Mouse (Mus musculus) lung, postnatal 10 days (tissue): ENCODE measurements around the gene Ppp2r3c.
"Not testable (repeated sequence)": the region's sequence is repeated elsewhere in the genome, so short reads cannot be mapped to it uniquely, and the experiment has no call there.

Experiments
- DNase-seq: peaks from one replicate; pipeline ENCODE4 v3.0.0; 2021

The Ppp2r3c gene

DNA sequence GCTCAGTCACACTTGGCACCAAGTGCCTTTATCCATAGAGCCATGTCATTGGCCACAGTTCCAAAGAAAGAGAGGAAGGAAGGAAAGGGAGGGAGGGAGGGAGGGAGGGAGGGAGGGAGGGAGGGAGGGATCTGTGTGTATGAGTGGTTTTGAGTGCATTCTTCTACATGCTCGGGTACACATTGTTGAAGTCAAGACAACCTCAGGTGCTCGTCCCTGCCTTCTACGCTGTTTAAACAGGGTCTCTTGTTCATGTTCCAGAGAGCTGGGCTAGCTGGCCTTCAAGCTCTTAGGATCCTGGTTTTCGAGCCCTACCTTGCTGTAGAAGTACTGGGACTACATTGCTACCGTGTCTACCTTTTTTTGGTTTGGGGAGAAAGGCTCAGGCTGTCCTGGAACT lies 39.4 kb downstream of the Ppp2r3c start:
- DNase-seq, result not testable (repeated sequence)

DNA sequence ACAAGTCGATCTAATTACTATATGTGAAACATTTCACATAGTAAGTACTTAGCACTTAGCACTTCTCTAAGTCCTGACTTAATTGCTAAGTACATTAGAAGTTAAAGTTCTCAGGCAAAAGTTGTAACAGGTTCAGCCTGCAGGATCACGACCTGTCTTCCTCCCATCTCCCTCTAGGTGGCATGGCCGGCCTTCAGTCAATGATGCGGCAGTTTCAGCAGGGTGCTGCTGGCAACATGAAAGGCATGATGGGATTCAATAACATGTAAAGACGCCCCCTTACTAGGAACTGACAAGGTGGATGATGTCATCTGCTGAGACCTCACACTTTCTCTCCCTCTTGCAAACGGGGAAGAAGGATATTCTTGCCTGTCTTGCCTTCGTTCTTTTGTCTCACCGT lies 40.8 kb downstream of the Ppp2r3c start:
- DNase-seq, result not testable (repeated sequence)

- not testable (repeated sequence) for DNase-seq
Measured at GRCm38 (mm10) chr12:55242243-55242642, 60.6 kb downstream of the Ppp2r3c start.

GRCm38 (mm10) chr12:55230520-55230861 lies 72.3 kb downstream of the Ppp2r3c start:
- DNase-seq, result not testable (repeated sequence)

- DNase-seq, result not testable (repeated sequence)
Measured at GRCm38 (mm10) chr12:55229626-55230519, 72.9 kb downstream of the Ppp2r3c start, which contains the start of gene Srp54c. Gene Srp54c, plus strand, starts transcription at chr12:55230168.
